Mouse (Mus musculus) megakaryocyte progenitor cell, adult 5-6 weeks (primary cell): ENCODE data around the gene Mrln. TPM values are rescaled to one million over a fixed set of nuclear protein-coding genes. Genes with fewer than 3 reads are reported as not detected.

Experiments
- ATAC-seq: replicated peaks from 2 replicates; pipeline ENCODE4 v1.8.0; 2016; ENCODE audit warnings: mild to moderate bottlenecking, moderate TSS enrichment, inconsistent platforms; ENCODE audit not compliant: poor library complexity
- total RNA-seq, 2 experiments: library from RNA; stranded (forward) in 1 of 2; stranded (reverse) in 1 of 2; fragments of 157-497, 149-512 nt in 1 of 2; fragments of 200-1000 nt in 1 of 2; gene quantifications; 2 replicates each; pipeline versions ENCODE4 v1.2.3 to v1.2.4; 2015 to 2017

The Mrln gene
- total RNA-seq, 2 experiments from 2014 or later, result not detected

DNA sequence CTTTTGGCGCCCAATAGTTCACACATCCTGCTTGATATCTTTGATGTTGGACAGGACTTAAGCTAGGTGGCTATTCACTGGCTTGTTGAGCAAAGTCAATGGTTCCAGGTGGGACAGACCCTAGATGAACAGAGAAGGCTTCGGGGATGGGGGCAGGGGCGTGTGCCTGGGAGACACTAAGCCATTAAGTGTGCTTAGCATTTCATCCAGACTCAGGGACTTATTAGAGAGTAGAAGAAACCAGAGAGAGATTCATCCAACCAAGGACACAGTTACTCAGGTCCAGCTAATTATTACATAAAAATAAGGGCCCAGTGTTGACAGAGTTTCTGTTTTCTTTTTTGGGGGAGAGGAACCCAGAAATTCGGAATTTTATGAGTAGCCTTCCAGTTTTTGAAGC, 45.9 kb downstream of the Mrln start:
- ATAC-seq, result no peak

DNA sequence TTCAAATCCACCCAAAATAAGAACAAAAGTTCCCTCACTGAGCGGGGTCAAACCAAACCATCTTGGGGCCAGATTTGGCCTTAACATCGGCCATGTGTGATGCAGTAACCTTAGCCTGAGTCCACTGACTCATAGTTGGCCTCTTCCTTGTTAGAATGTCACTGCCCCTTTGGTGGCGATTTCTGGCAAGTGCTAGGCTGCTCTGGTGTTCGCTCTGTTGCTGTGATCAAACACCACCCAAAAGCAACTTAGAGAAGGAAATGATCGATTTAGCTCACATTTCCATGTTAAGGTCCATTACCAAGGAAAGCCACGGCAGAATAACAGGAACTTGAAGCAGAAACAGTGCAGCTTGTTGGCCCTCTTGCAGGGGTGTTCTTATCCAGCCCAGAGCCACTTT, 46.3 kb downstream of the Mrln start:
- no peak for ATAC-seq

DNA sequence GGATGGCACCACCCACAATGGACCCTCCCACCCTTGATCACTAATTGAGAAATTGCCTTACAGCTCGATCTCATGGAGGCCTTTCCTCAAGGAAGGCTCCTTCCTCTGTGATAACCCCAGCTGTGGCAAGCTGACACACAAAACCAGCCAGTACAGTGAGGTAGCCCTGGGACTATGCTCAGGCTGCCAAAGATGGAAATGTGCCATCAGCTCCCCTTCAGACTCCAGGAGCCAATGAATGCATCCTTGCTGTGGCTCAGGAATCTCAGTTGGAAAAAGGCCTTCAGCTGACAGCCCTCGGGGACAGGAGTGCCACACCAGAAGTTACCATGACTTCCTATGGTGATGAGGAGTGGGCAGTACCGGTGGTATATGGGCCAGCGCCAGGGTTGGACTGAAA, 50.2 kb downstream of the Mrln start:
- ATAC-seq, result no peak

DNA sequence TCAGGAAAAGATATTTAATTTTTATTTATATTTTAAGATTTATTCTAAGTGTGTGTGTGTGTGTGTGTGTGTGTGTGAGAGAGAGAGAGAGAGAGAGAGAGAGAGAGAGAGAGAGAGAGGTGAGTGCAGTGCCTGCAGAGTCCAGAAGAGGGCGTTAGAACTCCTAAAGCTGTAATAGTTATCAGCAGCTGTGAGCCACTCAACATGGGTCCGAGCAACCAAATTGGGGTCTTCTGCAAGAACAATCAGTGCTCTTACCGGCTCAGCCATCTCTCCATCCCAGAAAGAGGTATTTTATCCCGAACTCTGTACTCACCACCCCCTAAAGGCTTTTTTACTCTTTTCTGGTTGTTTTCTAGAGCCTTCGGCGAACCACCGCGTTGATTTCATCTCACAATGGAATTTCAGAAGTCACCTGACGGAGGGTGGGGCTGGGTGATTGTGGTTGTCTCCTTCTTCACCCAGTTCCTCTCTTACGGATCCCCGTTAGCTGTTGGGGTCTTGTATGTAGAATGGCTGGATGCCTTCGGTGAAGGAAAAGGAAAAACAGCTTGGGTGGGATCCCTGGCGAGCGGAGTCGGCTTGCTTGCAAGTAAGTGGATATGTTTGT, 51.2 kb downstream of the Mrln start:
- ATAC-seq, result no peak

DNA sequence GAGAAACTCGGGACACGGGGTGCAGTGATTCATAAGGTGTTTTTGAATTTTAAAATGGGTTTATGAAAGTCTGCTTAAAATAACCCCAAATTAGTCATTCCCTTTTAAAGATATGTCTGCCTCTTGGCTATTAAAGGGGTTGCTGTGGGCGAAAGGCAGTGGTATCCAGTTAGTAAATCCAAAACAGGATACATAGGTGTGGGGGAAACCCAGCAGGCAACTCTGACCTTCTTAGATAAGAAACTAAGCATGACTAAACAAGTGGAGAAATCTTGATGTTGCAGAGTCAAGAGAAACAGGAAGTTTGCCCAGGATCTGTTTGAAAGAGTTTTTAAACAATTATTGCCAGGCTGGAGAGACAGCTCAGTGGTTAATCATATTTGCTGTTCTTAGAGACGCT, 52.6 kb downstream of the Mrln start:
- ATAC-seq, result peak; percentile 80

DNA sequence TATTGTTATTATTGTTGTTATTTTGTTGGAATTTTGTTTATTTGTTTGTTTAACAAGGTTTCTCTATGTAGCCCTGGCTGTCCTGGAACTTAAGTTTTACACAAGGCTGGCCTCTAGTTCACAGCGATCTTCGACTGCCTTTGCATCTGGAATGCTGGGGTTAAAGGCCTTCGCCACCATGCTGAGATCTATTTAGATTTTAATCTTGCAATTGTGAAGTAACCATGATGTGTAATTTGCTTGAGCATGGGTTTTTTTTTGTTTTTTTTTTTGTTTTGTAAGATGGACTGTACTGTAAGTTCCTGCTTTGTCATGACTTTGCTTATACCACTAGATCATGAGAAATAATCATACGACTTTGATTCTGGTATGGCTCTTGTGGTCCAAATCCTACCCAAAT, 56.4 kb downstream of the Mrln start:
- no peak for ATAC-seq

DNA sequence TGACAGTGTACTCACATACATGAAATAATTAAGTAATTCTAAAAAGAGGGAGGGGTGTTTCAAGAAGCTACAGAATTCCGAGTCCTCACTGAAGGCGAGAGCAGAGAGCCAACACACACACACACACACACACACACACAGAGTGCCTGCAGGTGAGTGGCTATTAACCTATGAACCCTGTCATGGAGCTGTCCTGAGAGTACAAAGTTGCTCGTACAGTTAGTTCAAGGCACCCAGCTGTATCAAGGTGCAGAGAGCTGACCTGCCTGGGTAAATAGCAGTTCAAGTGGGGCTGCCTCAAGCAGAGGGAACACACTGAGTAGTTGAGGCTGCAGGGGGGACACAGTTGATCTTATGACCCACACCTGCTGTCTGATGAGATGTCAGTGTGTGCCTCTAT, 57.6 kb downstream of the Mrln start:
- ATAC-seq, result no peak

GRCm38 (mm10) chr10:70263681-70264189, 59.3 kb downstream of the Mrln start:
- 0 out of 2 replicates have a peak, but pooled peaks have one; percentile 17 for ATAC-seq

DNA sequence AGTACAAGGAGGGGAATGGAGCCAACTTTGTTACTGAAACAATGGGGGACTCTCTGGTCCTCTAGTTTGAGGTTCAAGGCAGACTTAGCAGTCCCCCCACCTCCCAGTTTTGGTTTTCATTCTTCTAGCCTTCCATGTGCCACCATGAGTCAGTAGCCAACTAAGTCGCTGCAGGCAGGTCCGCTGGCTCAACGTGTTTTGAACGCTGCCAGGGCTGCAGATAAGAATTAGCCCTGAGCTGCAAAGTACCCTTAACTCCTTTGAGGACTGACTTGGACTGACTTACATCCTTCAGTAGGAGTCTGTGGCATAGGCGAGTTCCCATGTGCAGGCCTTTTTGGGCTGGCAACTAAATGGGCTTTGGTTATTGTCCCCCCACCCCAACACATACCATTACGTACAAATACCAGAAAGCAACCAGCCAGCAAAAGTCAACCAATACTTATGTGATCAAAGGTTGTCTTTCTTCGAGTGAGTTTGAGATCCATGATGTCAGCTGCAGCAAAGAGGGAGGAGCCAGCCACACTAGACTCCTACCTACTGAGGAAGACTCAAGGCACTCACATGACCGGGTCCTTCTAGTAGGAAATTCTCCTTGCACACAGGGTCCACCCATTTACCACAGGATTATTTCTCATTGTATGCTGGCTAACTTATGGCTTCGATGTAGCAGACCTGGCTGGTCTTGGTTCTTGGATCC, 60.0 kb downstream of the Mrln start:
- ATAC-seq, result no peak

- no peak for ATAC-seq
Observed at GRCm38 (mm10) chr10:70266501-70266900, 62.0 kb downstream of the Mrln start.

- peak; percentile 46; the same call in 1 of the 2 replicates for ATAC-seq
Observed at GRCm38 (mm10) chr10:70268581-70269446, 64.3 kb downstream of the Mrln start.

Other genes with a start within 250 kb of the Mrln start
- gene Ccdc6, start 107.5 kb upstream of the Mrln start, total RNA-seq (2015), result 27.7 and 28.2 TPM in 2 replicates
- 18.2 and 21.6 TPM in 2 replicates for gene Ccdc6, start 107.5 kb upstream of the Mrln start, total RNA-seq (2017)
- 0.17 and 0.52 TPM in 2 replicates for gene Slc16a9, start 40.4 kb downstream of the Mrln start, total RNA-seq (2015)
- gene Slc16a9, start 40.4 kb downstream of the Mrln start, total RNA-seq (2017), result 0.29 and 0.81 TPM in 2 replicates
- gene Fam13c, start 235.8 kb downstream of the Mrln start, total RNA-seq (2015), result not detected in 2 replicates
- not detected in 2 replicates for gene Fam13c, start 235.8 kb downstream of the Mrln start, total RNA-seq (2017)